In genomic region chr6:135932400-135932920, GRCm38 (mm10) we compare ENCODE assay signal across 26 mouse cellular contexts.
A peak's percentile ranks its signal among the peaks of the same experiment; 100 is the strongest.
DNase-seq lines count a peak whose midpoint lies in the region; ATAC-seq and TF ChIP-seq lines count a peak whose summit lies in the region.
"Had no signal": no experiment of that assay in that cellular context is flagged by ENCODE, and none has a peak within 500 bp of the region (broad histone marks: within the 10 kb centered on the region; RNA-seq: fewer than 3 reads in every experiment).

No protein-coding gene starts in this region.

- H3K9ac ChIP-seq in forebrain, embryonic 11.5 days (ENCODE audit: low read length) = no peak overlapping the region
- no peak overlapping the region for H3K9ac ChIP-seq in forebrain, postnatal 0 days
- no peak overlapping the region for H3K9ac ChIP-seq in forebrain, embryonic 16.5 days (replicated peaks; ENCODE audit: low read depth, low read length)
- H3K9ac ChIP-seq: embryonic facial prominence, embryonic 12.5 days; embryonic facial prominence, embryonic 15.5 days; heart, embryonic 13.5 days; hindbrain, embryonic 13.5 days; intestine, embryonic 15.5 days had no signal

- no peaks in the 10 kb centered on the region for H3K27me3 ChIP-seq in forebrain, embryonic 11.5 days (ENCODE audit: control insufficient read depth, insufficient read depth, low read length)
- no peaks in the 10 kb centered on the region for H3K27me3 ChIP-seq in forebrain, postnatal 0 days (ENCODE audit: insufficient read depth, low read length)
- H3K27me3 ChIP-seq in forebrain, embryonic 16.5 days (replicated peaks; ENCODE audit: control insufficient read depth, insufficient read depth, low read length) = no peaks in the 10 kb centered on the region
- H3K27me3 ChIP-seq: embryonic facial prominence, embryonic 12.5 days; embryonic facial prominence, embryonic 15.5 days; heart, embryonic 13.5 days; hindbrain, embryonic 13.5 days; intestine, embryonic 15.5 days; Patski had no signal

- H3K4me2 ChIP-seq in forebrain, embryonic 11.5 days (ENCODE audit: low read depth, low read length, severe bottlenecking) = no peak overlapping the region
- H3K4me2 ChIP-seq in forebrain, postnatal 0 days (ENCODE audit: low read depth) = no peak overlapping the region
- H3K4me2 ChIP-seq in forebrain, embryonic 16.5 days (ENCODE audit: low read length) = no peak overlapping the region
- H3K4me2 ChIP-seq: embryonic facial prominence, embryonic 12.5 days; embryonic facial prominence, embryonic 15.5 days; heart, embryonic 13.5 days; hindbrain, embryonic 13.5 days; intestine, embryonic 15.5 days had no signal

- no peaks in the 10 kb centered on the region for H3K36me3 ChIP-seq in forebrain, embryonic 11.5 days (ENCODE audit: control insufficient read depth, insufficient read depth, low read length)
- no peaks in the 10 kb centered on the region for H3K36me3 ChIP-seq in forebrain, postnatal 0 days (ENCODE audit: insufficient read depth)
- no peaks in the 10 kb centered on the region for H3K36me3 ChIP-seq in forebrain, embryonic 16.5 days (ENCODE audit: control insufficient read depth, insufficient read depth)
- H3K36me3 ChIP-seq: embryonic facial prominence, embryonic 12.5 days; embryonic facial prominence, embryonic 15.5 days; heart, embryonic 10.5 days; heart, embryonic 13.5 days; hindbrain, embryonic 13.5 days; intestine, embryonic 15.5 days had no signal

- H3K4me1 ChIP-seq in forebrain, embryonic 11.5 days (replicated peaks; ENCODE audit: control insufficient read depth, insufficient read depth, low read length) = no peaks in the 10 kb centered on the region
- no peaks in the 10 kb centered on the region for H3K4me1 ChIP-seq in forebrain, postnatal 0 days (ENCODE audit: insufficient read depth)
- no peaks in the 10 kb centered on the region for H3K4me1 ChIP-seq in forebrain, embryonic 16.5 days (replicated peaks; ENCODE audit: control insufficient read depth, insufficient read depth, low read length)
- H3K4me1 ChIP-seq: embryonic facial prominence, embryonic 12.5 days; embryonic facial prominence, embryonic 15.5 days; heart, embryonic 10.5 days; heart, embryonic 13.5 days; hindbrain, embryonic 13.5 days; intestine, embryonic 15.5 days had no signal

- WGBS in forebrain, embryonic 11.5 days = 54% methylated on average over 6 of the region's 6 CpGs
- WGBS in forebrain, postnatal 0 days = 29% methylated on average over 6 of the region's 6 CpGs
- WGBS in forebrain, embryonic 16.5 days = 21% methylated on average over 6 of the region's 6 CpGs

- no peak overlapping the region for H3K4me3 ChIP-seq in forebrain, embryonic 11.5 days (ENCODE audit: low read depth, low read length)
- H3K4me3 ChIP-seq in forebrain, postnatal 0 days (ENCODE audit: low read depth, low read length) = no peak overlapping the region
- H3K4me3 ChIP-seq in forebrain, embryonic 16.5 days (replicated peaks; ENCODE audit: low read length) = no peak overlapping the region
- no peak overlapping the region for H3K4me3 ChIP-seq in gastrocnemius, adult 2 months
- H3K4me3 ChIP-seq: embryonic facial prominence, embryonic 12.5 days; embryonic facial prominence, embryonic 15.5 days; heart, adult 2 months; heart, embryonic 10.5 days; heart, embryonic 13.5 days; hindbrain, embryonic 13.5 days; intestine, embryonic 15.5 days had no signal

- no peak overlapping the region for H3K27ac ChIP-seq in forebrain, embryonic 11.5 days (ENCODE audit: low read depth, low read length)
- no peak overlapping the region for H3K27ac ChIP-seq in forebrain, postnatal 0 days (ENCODE audit: low read depth, low read length)
- no peak overlapping the region for H3K27ac ChIP-seq in forebrain, embryonic 16.5 days (ENCODE audit: low read length)
- H3K27ac ChIP-seq in gastrocnemius, adult 2 months = no peak overlapping the region
- H3K27ac ChIP-seq: embryonic facial prominence, embryonic 12.5 days; embryonic facial prominence, embryonic 15.5 days; heart, adult 2 months; heart, embryonic 10.5 days; heart, embryonic 13.5 days; hindbrain, embryonic 13.5 days; intestine, embryonic 15.5 days had no signal

- DNase-seq in forebrain, embryonic 11.5 days (ENCODE audit: low spot score) = no peak
- no peak for DNase-seq in forebrain, postnatal 0 days
- DNase-seq in frontal cortex, postnatal 25 days (ENCODE audit: low spot score in 2 of 2) = no peak
- peak; percentile 94 for DNase-seq in Muller cell, postnatal 12 days (ENCODE audit: inconsistent ontology term)
- no peak for DNase-seq in lung, postnatal 10 days
- no peak for DNase-seq in gastrocnemius, adult 2 months
- DNase-seq: adrenal gland, postnatal 10 days; adrenal gland, postnatal 36 days; cerebellum, adult 11 months; cerebellum, adult 2 months; cerebellum, adult 9-11 months; cerebellum, postnatal 25 days; gastrocnemius, postnatal 10 days; gastrocnemius, postnatal 36 days; heart, adult 2 months; kidney, adult 11 months had no signal

- TF ChIP-seq CTCF in forebrain, postnatal 0 days (IDR thresholded peaks at IDR 0.05; ENCODE audit: low read depth) = no peak
- no peak for TF ChIP-seq CTCF in gastrocnemius, adult 2 months (IDR thresholded peaks at IDR 0.05)

- ATAC-seq in forebrain, embryonic 11.5 days (replicated peaks; ENCODE audit: low FRiP score) = peak; percentile 63
- no peak for ATAC-seq in forebrain, postnatal 0 days
- peak; percentile 1; the same call in 1 of the 2 replicates for ATAC-seq in frontal cortex, adult (ENCODE audit: low TSS enrichment)
- ATAC-seq in forebrain, embryonic 16.5 days = peak; percentile 55; the same call in 1 of the 2 replicates
- ATAC-seq: hindbrain, embryonic 16.5 days; intestine, embryonic 15.5 days; Patski had no signal

- no peaks in the 10 kb centered on the region for H3K9me3 ChIP-seq in forebrain, embryonic 11.5 days (ENCODE audit: control insufficient read depth, low read length)
- H3K9me3 ChIP-seq in forebrain, postnatal 0 days (ENCODE audit: low read length) = no peaks in the 10 kb centered on the region
- no peaks in the 10 kb centered on the region for H3K9me3 ChIP-seq in forebrain, embryonic 16.5 days (ENCODE audit: control insufficient read depth, low read length)
- H3K9me3 ChIP-seq: embryonic facial prominence, embryonic 12.5 days; embryonic facial prominence, embryonic 15.5 days; heart, embryonic 10.5 days; heart, embryonic 13.5 days; hindbrain, embryonic 13.5 days; intestine, embryonic 15.5 days had no signal

- intact Hi-C loops in gastrocnemius, adult 2 months (cut with DNase I) = no loop called here
